Mouse (Mus musculus): ENCODE measurements around the gene Adam30.

DNA sequence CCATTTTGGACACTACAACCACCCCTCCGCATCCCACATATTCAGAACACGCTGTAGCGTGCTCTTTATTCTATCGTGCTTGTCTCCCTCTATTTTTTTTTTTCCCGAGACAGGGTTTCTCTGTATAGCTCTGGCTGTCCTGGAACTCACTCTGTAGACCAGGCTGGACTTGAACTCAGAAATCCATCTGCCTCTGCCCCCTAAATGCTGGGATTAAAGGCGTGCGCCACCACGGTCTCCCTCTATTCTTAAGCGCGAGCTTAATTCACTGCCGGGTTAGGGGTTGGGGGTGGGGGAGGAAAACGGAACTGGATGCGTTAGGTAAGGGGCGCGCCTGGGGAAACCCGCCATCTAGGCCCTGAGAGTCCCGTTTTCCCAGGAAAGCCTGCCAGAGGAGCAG lies at the start of gene Adam30:
- TF ChIP-seq POLR2A (IDR thresholded peaks at IDR 0.05; ENCODE audit: low read depth, low read length), result no peak
- TF ChIP-seq CTCF (conservative IDR thresholded peaks at IDR 0.05; ENCODE audit: insufficient read depth, insufficient read length, low read depth, low read length), result no peak
